Mouse (Mus musculus) heart, postnatal 0 days (tissue): ENCODE data around the gene Gm20425. TPM values are rescaled to one million over a fixed set of nuclear protein-coding genes. Genes with fewer than 3 reads are reported as not detected.

Experiments
- ATAC-seq: fragments of 200-750 bp; cut with Nextera tagmentation; 2 replicates; pipeline ENCODE4 v1.8.0; 2017; ENCODE audit warnings: low read depth, moderate number of reproducible peaks, moderate library complexity; ENCODE audit not compliant: insufficient read depth
- DNase-seq: peaks from one replicate; pipeline ENCODE4 v3.0.0-alpha.2; 2016; ENCODE audit warnings: low spot score
- H3K27ac ChIP-seq: fragments of 300-500 bp; sonication (generic); 2 replicates; pipeline ENCODE4 v1.5.1; 2014; ENCODE audit warnings: low read depth, mild to moderate bottlenecking
- H3K27me3 ChIP-seq: fragments of 300-500 bp; sonication (generic); 2 replicates; pipeline ENCODE4 v1.6.1; 2014; ENCODE audit warnings: low read length, mixed read lengths; ENCODE audit not compliant: control insufficient read depth, insufficient read depth
- H3K36me3 ChIP-seq: fragments of 300-500 bp; sonication (generic); replicated peaks from 2 replicates; pipeline ENCODE4 v1.6.1; 2014; ENCODE audit warnings: low read length, mixed read lengths; ENCODE audit not compliant: control insufficient read depth, insufficient read depth
- H3K4me1 ChIP-seq: fragments of 300-500 bp; sonication (generic); 2 replicates; pipeline ENCODE4 v1.6.1; 2014; ENCODE audit warnings: antibody characterized with exemption; ENCODE audit not compliant: control insufficient read depth, insufficient read depth
- H3K4me2 ChIP-seq: fragments of 300-500 bp; sonication (generic); 2 replicates; pipeline ENCODE4 v1.6.1; 2014; ENCODE audit warnings: low read depth, mild to moderate bottlenecking, low read length, moderate library complexity
- H3K4me3 ChIP-seq: fragments of 300-500 bp; sonication (generic); 2 replicates; pipeline ENCODE4 v1.5.1; 2014; ENCODE audit warnings: low read depth, low read length
- H3K9ac ChIP-seq: fragments of 300-500 bp; sonication (generic); replicated peaks from 2 replicates; pipeline ENCODE4 v1.6.1; 2014; ENCODE audit warnings: low read depth, low read length, mixed read lengths
- H3K9me3 ChIP-seq: fragments of 300-500 bp; sonication (generic); replicated peaks from 2 replicates; pipeline ENCODE4 v1.6.1; 2016; ENCODE audit warnings: low read length; ENCODE audit not compliant: control insufficient read depth
- CTCF ChIP-seq: IDR thresholded peaks from 2 replicates; pipeline ENCODE4 v1.5.1; 2016; ENCODE audit warnings: antibody characterized with exemption, control low read depth, low read depth
- EP300 ChIP-seq: IDR thresholded peaks from 2 replicates; pipeline ENCODE4 v1.6.1; 2016; ENCODE audit warnings: antibody characterized with exemption, low read depth
- WGBS: fragments of 180-500 bp; shearing (Covaris S2); extraction: QIAGEN DNeasy Blood & Tissue Kit; methylation state at CpG from one replicate; pipeline ENCODE4 v1.1.7; 2014; 5-methylcytosine and 5-hydroxymethylcytosine counted together
- polyA plus RNA-seq: library from polyadenylated mRNA; unstranded; fragments of >200 nt; fragmentation: Nextera tagmentation; extraction: Ambion mirVana; gene quantifications from 2 replicates; pipeline ENCODE4 v1.2.1, GENCODE M21; 2015
- total RNA-seq: library from RNA; depleted of rRNA; stranded (reverse); fragments of >200 nt; gene quantifications from 2 replicates; pipeline ENCODE4 v1.2.3, GENCODE M21; 2014; ENCODE audit warnings: low replicate concordance; rRNA removed

Gene Gm20425
- 3.0 TPM in 1 of 2 replicates, not detected in the other for total RNA-seq
- polyA plus RNA-seq, result 3.9 and 4.2 TPM in 2 replicates

GRCm38 (mm10) chr9:103230151-103230951, at the start of gene Gm20425, which contains the start of gene Trf:
Gm20425 (minus strand) TSS chr9:103230307.
Trf (minus strand) TSS chr9:103230444.
- ATAC-seq, result peak; percentile 71
- 26% methylated on average over 29 of the region's 29 CpGs for WGBS

GRCm38 (mm10) chr9:103276876-103277275, 46.8 kb upstream of the Gm20425 start:
- Histone ChIP-seq H3K36me3 (no peaks in the 10 kb centered on the region), H3K4me2 (no peak overlapping the region), H3K9me3 (no peaks in the 10 kb centered on the region), H3K27me3 (no peaks in the 10 kb centered on the region), H3K9ac (no peak overlapping the region), H3K4me1 (no peaks in the 10 kb centered on the region), H3K27ac (no peak overlapping the region), H3K4me3 (no peak overlapping the region)
- 85% methylated on average over 6 of the region's 6 CpGs for WGBS
- no peak for DNase-seq
- TF ChIP-seq EP300, result no peak
- no peak for TF ChIP-seq CTCF
- no peak for ATAC-seq

More at GRCm38 (mm10) chr9:103230151-103230951, at the start of gene Gm20425, which contains the start of gene Trf:
- Histone ChIP-seq H3K4me3 (peak within 1 kb of the TSS; percentile 27; the same call in 1 of the 2 replicates), H3K9me3 (no peaks in the 10 kb centered on the region), H3K36me3 (no peaks in the 10 kb centered on the region), H3K27ac (peak within 1 kb of the TSS; percentile 39; the same call in 1 of the 2 replicates), H3K27me3 (no peaks in the 10 kb centered on the region; the same call in 1 of the 2 replicates), H3K4me1 (no peaks in the 10 kb centered on the region), H3K9ac (0 out of 2 replicates have a peak within 1 kb of the TSS, but pooled peaks have one; percentile 2), H3K4me2 (peak within 1 kb of the TSS; percentile 54)
- no peak for TF ChIP-seq CTCF
- no peak for TF ChIP-seq EP300
- peak; percentile 56 for DNase-seq

- no peaks in the 10 kb centered on the region for H3K4me1 ChIP-seq
- TF ChIP-seq CTCF (no peak), EP300 (no peak)
- DNase-seq, result no peak
- no peak overlapping the region for H3K4me2 ChIP-seq
- H3K9ac ChIP-seq, result no peak overlapping the region
- no peaks in the 10 kb centered on the region for H3K36me3 ChIP-seq
- H3K27ac ChIP-seq, result no peak overlapping the region
- 68% methylated on average over 1 of the region's 1 CpGs for WGBS
- H3K4me3 ChIP-seq, result no peak overlapping the region
- ATAC-seq, result no peak
- no peaks in the 10 kb centered on the region for H3K9me3 ChIP-seq
- H3K27me3 ChIP-seq, result no peaks in the 10 kb centered on the region
These were observed 45.6 kb upstream of the Gm20425 start for GRCm38 (mm10) chr9:103275676-103276075.

- no peaks in the 10 kb centered on the region for H3K4me1 ChIP-seq
- no peaks in the 10 kb centered on the region for H3K36me3 ChIP-seq
- TF ChIP-seq CTCF, result no peak
- no peak for TF ChIP-seq EP300
- H3K9ac ChIP-seq, result no peak overlapping the region
- no peak overlapping the region for H3K4me2 ChIP-seq
- H3K27ac ChIP-seq, result no peak overlapping the region
- H3K27me3 ChIP-seq, result no peaks in the 10 kb centered on the region
- WGBS, result 61% methylated on average over 8 of the region's 8 CpGs
- no peak overlapping the region for H3K4me3 ChIP-seq
- H3K9me3 ChIP-seq, result no peaks in the 10 kb centered on the region
- ATAC-seq (no peak), DNase-seq (no peak)
These were observed 44.7 kb upstream of the Gm20425 start for GRCm38 (mm10) chr9:103274819-103275218.

- H3K4me1 ChIP-seq, result no peaks in the 10 kb centered on the region
- H3K4me3 ChIP-seq, result no peak overlapping the region
- H3K9me3 ChIP-seq, result no peaks in the 10 kb centered on the region
- H3K36me3 ChIP-seq, result no peaks in the 10 kb centered on the region
- no peak for ATAC-seq
- no peak overlapping the region for H3K9ac ChIP-seq
- no peak for DNase-seq
- no peak overlapping the region for H3K4me2 ChIP-seq
- no peaks in the 10 kb centered on the region for H3K27me3 ChIP-seq
- no peak overlapping the region for H3K27ac ChIP-seq
- TF ChIP-seq CTCF (no peak), EP300 (no peak)
- 15% methylated on average over 4 of the region's 4 CpGs for WGBS
These were observed 41.0 kb upstream of the Gm20425 start for GRCm38 (mm10) chr9:103271104-103271503.
